Mouse (Mus musculus): ENCODE data around the gene Nabp2.

- TF ChIP-seq CTCF (IDR thresholded peaks at IDR 0.05; ENCODE audit: low read depth, low read length) (no peak), EP300 (IDR thresholded peaks at IDR 0.05; ENCODE audit: insufficient read depth, low read depth, low read length) (no peak), POLR2A (IDR thresholded peaks at IDR 0.05; ENCODE audit: insufficient read depth, low read length) (no peak)
Observed at GRCm38 (mm10) chr10:128396017-128396673, 15.1 kb downstream of the Nabp2 start.
